Mouse (Mus musculus) lung, adult 2 months (tissue): ENCODE measurements around the gene Cacna1a.

Experiments
- CTCF ChIP-seq: fragments of 200-500 bp; IDR thresholded peaks from 2 replicates; pipeline ENCODE4 v1.5.1; 2011; ENCODE audit warnings: mild to moderate bottlenecking, low read length, control low read depth; ENCODE audit not compliant: insufficient read depth
- POLR2A ChIP-seq: fragments of 200-500 bp; IDR thresholded peaks from 2 replicates; pipeline ENCODE4 v1.6.1; 2011; ENCODE audit warnings: low read depth, mild to moderate bottlenecking, control low read depth, low read length, borderline replicate concordance; ENCODE audit errors: extremely low read depth

DNA sequence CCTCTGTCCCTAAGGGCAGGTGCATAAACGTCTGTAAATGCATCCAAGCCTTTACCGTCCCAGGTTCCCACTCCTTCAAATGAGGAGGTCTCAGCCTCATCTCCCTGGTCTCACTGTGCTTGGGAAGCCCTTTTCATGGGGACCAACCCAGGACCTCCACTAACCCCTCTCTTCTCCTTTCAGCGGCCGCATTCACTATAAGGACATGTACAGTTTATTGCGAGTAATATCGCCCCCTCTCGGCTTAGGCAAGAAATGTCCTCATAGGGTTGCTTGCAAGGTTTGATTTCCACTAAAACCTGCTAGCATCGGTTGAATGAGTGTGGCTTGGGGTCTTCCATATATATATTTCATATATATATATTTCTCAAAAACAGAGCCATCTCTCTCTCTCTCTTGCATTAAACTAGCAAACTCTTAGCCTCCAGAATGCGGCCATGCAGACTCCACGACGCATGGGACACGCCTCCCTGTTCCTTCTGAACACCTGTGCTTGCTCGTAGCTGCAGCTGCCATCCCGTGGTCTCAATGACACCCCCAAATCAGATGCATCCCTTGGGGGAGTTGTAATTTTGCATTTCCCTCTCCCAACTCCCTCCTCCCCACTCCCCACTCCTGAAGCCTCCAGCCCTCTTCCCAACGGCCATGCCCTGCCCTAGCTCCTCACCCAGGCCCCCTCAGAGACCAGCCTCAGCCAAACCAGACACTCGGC lies 226.4 kb downstream of the Cacna1a start:
- TF ChIP-seq CTCF (no peak), POLR2A (no peak)
